Mouse (Mus musculus) effector memory CD4-positive, alpha-beta T cell, adult 7 months (primary cell): ENCODE results near the gene Rnf39. TPM values are rescaled to one million over a fixed set of nuclear protein-coding genes. Genes with fewer than 3 reads are reported as not detected.

Experiments
- polyA plus RNA-seq: library from polyadenylated mRNA; unstranded; fragments of 100-300 nt; shearing (Covaris generic); gene quantifications from one replicate; pipeline ENCODE4 v1.2.1, GENCODE M21; 2017

The Rnf39 gene
- 2.3 TPM for polyA plus RNA-seq

GRCm38 (mm10) chr17:36942791-36943471 lies at the start of gene Rnf39:
Gene Rnf39 (plus strand): TSS chr17:36942918.

GRCm38 (mm10) chr17:36897552-36898205 lies 45.0 kb upstream of the Rnf39 start, which contains the start of gene Trim31:
Gene Trim31 (plus strand): TSS chr17:36898118.

GRCm38 (mm10) chr17:36950981-36951947 lies 8.5 kb downstream of the Rnf39 start, which contains the start of gene Ppp1r11:
Gene Ppp1r11 (minus strand): TSS chr17:36951741.

DNA sequence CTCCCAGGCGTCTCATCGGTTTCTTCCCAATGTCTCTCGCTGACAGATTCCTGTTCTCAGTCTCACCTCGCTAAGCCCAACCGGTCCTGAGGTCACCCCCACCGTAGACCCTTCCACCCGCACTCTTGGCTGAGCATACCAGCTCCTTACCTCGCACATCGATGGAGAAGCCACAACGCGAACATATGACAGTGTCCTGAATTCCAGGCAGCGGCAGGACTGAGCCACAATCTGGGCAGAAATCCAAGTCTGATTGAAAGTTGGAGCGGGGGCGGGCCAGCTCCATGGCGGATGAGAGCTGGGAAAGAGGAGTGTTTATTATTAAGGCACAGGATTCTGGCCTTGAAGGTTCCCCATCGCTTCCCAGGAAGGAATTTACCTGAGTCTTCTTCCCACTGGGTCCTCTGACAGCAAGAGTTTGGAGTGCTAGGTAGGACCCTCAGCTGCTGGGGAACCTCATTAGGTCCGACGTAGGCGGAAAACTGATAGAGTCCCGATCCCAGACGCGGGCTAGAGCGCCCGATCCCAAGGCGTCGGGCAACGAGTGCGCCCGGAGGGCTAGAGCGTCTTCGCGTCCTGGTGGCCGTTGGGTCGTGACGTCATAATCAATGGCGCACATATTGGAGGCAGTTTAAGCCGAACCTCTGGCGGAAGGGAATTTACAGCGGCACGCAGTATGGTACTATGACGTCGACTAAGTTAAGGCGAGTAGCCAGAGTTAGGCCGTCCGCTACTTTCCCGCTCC lies 15.5 kb downstream of the Rnf39 start, which contains the start of the genes Znrd1 and Znrd1as:
Znrd1 (minus strand) TSS at position 561 of the 745 bp plus-strand sequence.
Znrd1as (plus strand) TSS at position 594 of the 745 bp plus-strand sequence.

DNA sequence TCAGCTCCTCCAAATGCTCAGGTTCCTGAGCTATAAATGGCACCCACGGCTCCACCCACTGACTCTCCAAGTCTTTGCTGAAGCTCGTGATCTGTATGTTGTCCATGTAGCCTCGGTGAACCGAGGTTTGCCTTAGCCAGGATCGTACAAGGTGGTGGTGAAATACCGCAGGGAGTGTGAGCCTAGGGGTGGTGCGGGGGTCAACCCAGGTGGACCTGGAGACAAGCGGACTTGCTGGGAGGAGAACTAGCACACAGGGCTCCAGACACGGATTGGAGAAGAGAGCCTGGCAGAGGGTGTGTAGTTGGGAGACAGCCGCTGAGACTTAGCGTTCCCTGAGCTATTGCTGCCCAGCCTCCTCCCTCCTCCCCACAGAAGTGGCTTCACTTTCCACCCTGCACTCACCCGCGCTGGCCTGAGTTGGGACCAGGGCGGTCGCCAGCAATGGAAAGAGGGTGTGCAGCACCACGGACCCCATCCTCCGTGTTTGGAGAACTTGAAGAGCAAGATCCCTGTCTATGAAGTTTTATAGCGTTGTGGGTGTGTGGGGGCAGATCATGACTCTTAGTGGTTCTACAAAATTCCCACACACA lies 38.6 kb downstream of the Rnf39 start, which contains the start of gene 2410137M14Rik:
2410137M14Rik (minus strand) TSS at position 17 of the 593 bp plus-strand sequence.

GRCm38 (mm10) chr17:36989437-36989836 lies 46.7 kb downstream of the Rnf39 start, which contains the start of gene H2-M5:
Gene H2-M5 (minus strand): TSS chr17:36989537.

Other genes starting within 250 kb of the Rnf39 start
- not detected for gene H2-M10.5, start 170.0 kb upstream of the Rnf39 start, polyA plus RNA-seq
- not detected for gene H2-M10.6, start 130.7 kb upstream of the Rnf39 start, polyA plus RNA-seq
- 139 TPM for gene Trim26, start 105.8 kb upstream of the Rnf39 start, polyA plus RNA-seq
- gene Trim15, start 75.7 kb upstream of the Rnf39 start, polyA plus RNA-seq = not detected
- not detected for gene Trim10, start 73.3 kb upstream of the Rnf39 start, polyA plus RNA-seq
- not detected for gene Trim40, start 52.8 kb upstream of the Rnf39 start, polyA plus RNA-seq
- gene Trim31, start 44.8 kb upstream of the Rnf39 start, polyA plus RNA-seq = not detected
- gene Ppp1r11, start 8.8 kb downstream of the Rnf39 start, polyA plus RNA-seq = 312 TPM
- gene Znrd1, start 15.6 kb downstream of the Rnf39 start, polyA plus RNA-seq = 146 TPM
- 2.4 TPM for gene Znrd1as, start 15.7 kb downstream of the Rnf39 start, polyA plus RNA-seq
- not detected for gene 2410137M14Rik, start 38.3 kb downstream of the Rnf39 start, polyA plus RNA-seq
- 0.21 TPM for gene H2-M5, start 46.6 kb downstream of the Rnf39 start, polyA plus RNA-seq
- not detected for gene Zfp57, start 58.2 kb downstream of the Rnf39 start, polyA plus RNA-seq
- not detected for gene Mog, start 80.5 kb downstream of the Rnf39 start, polyA plus RNA-seq
- 12.6 TPM for gene Gabbr1, start 103.0 kb downstream of the Rnf39 start, polyA plus RNA-seq
- gene Olfr90, start 145.6 kb downstream of the Rnf39 start, polyA plus RNA-seq = 0.17 TPM
- gene Olfr91, start 155.4 kb downstream of the Rnf39 start, polyA plus RNA-seq = not detected
- not detected for gene Olfr92, start 177.2 kb downstream of the Rnf39 start, polyA plus RNA-seq
- gene Olfr93, start 218.6 kb downstream of the Rnf39 start, polyA plus RNA-seq = not detected